ENCODE assay signal across 18 mouse cellular contexts in the genomic region with DNA sequence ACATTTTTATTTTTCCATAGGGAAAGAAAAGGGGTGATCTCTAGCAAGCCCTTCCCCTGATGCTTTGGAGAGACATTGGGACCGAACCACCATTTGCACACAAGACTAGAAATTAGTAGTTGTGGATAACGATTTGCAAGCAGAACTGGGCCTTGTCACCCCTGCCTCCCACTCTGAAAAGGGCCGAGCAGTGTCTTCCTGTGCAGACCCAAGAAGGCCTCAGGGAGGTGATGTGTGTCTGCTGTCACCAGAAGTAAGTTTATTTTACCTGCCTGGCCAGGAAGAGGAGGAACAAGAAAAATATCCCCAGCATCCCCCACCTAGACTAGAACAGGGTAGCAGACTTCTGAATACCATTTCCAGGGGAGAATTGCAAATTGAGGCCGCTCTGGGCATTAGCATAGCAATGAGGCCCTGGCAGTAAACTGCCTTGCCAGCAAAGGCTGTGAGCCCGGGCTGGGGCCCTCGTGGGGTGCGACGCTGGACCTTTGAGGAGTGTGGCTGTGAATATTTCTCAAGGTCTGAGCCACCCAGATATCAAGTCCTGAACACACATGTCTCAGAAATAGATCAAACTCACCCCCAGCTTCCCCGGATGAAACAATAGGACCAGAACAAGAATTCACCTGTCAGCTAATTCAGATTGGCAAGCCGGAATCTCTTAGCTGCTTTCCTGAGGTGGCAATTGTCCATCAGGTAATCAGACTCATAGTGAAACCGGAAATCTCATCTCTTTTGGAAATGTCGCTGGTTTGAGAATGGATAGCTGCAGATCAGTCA.
DNase-seq lines count a peak whose midpoint lies in the region; ATAC-seq and TF ChIP-seq lines count a peak whose summit lies in the region.
"Had no signal": no experiment of that assay in that cellular context is flagged by ENCODE, and none has a peak within 500 bp of the region (broad histone marks: within the 10 kb centered on the region; RNA-seq: fewer than 3 reads in every experiment).

No protein-coding gene starts in this region.

- H3K36me3 ChIP-seq in ES-Bruce4 (ENCODE audit: control insufficient read depth, insufficient read depth, low read length, poor library complexity, severe bottlenecking): no peaks in the 10 kb centered on the region
- H3K36me3 ChIP-seq in forebrain, postnatal 0 days (ENCODE audit: insufficient read depth): no peaks in the 10 kb centered on the region
- no peaks in the 10 kb centered on the region for H3K36me3 ChIP-seq in midbrain, embryonic 15.5 days (replicated peaks)
- H3K36me3 ChIP-seq: embryonic facial prominence, embryonic 13.5 days; heart, embryonic 15.5 days; intestine, embryonic 15.5 days; limb, embryonic 12.5 days had no signal

- no peak for TF ChIP-seq CTCF in ES-Bruce4 (IDR thresholded peaks at IDR 0.05; ENCODE audit: low read depth, low read length)
- TF ChIP-seq CTCF in forebrain, postnatal 0 days (IDR thresholded peaks at IDR 0.05; ENCODE audit: low read depth): no peak

- H3K9me3 ChIP-seq in ES-Bruce4 (replicated peaks; ENCODE audit: control insufficient read depth, insufficient read depth, low read length, poor library complexity, severe bottlenecking): no peaks in the 10 kb centered on the region
- H3K9me3 ChIP-seq in forebrain, postnatal 0 days (ENCODE audit: low read length): no peaks in the 10 kb centered on the region
- H3K9me3 ChIP-seq in midbrain, embryonic 15.5 days: no peaks in the 10 kb centered on the region
- H3K9me3 ChIP-seq: embryonic facial prominence, embryonic 13.5 days; heart, embryonic 15.5 days; intestine, embryonic 15.5 days; limb, embryonic 12.5 days had no signal

- H3K4me2 ChIP-seq in forebrain, postnatal 0 days (ENCODE audit: low read depth): no peak overlapping the region
- no peak overlapping the region for H3K4me2 ChIP-seq in midbrain, embryonic 15.5 days

- H3K9ac ChIP-seq in ES-Bruce4 (ENCODE audit: low read depth, poor library complexity, severe bottlenecking): no peak overlapping the region
- 0 out of 2 replicates have a peak overlapping the region, but pooled peaks have one; percentile 26 for H3K9ac ChIP-seq in forebrain, postnatal 0 days
- H3K9ac ChIP-seq in midbrain, embryonic 15.5 days: no peak overlapping the region
- H3K9ac ChIP-seq: embryonic facial prominence, embryonic 13.5 days; heart, embryonic 15.5 days; intestine, embryonic 15.5 days; limb, embryonic 12.5 days; liver, postnatal 0 days had no signal

- H3K27ac ChIP-seq in ES-Bruce4 (ENCODE audit: insufficient read depth, low read length): no peak overlapping the region
- H3K27ac ChIP-seq in forebrain, postnatal 0 days (ENCODE audit: low read depth, low read length): peak overlapping the region; percentile 80
- peak overlapping the region; percentile 74 for H3K27ac ChIP-seq in midbrain, embryonic 15.5 days
- H3K27ac ChIP-seq: embryonic facial prominence, embryonic 13.5 days; heart, embryonic 15.5 days; intestine, embryonic 15.5 days; kidney, postnatal 0 days; limb, embryonic 12.5 days had no signal

- peak; percentile 15 for DNase-seq in embryo, embryonic 9.5 days (ENCODE audit: extremely low spot score)
- no peak for DNase-seq in embryo, embryonic 10 days (ENCODE audit: low spot score)
- DNase-seq in forebrain, postnatal 0 days: peak; percentile 45
- no peak for DNase-seq in yolk sac, embryonic 10.5 days (ENCODE audit: low spot score)
- DNase-seq in gastrocnemius, postnatal 4 days (ENCODE audit: low spot score in 2 of 2): no peak
- DNase-seq in B cell, adult 2 months: no peak
- DNase-seq: adrenal gland, adult 8-10 months; layer of hippocampus, adult 9-11 months; liver, postnatal 0 days; lung, postnatal 36 days; thymus, adult 2 months had no signal

- no peak for TF ChIP-seq POLR2A in ES-Bruce4 (IDR thresholded peaks at IDR 0.05; ENCODE audit: insufficient read depth, low read length)

- H3K4me1 ChIP-seq in ES-Bruce4 (ENCODE audit: control insufficient read depth, insufficient read depth, low read length): peaks cover 14% of the 10 kb centered on the region
- H3K4me1 ChIP-seq in forebrain, postnatal 0 days (ENCODE audit: insufficient read depth): peaks cover 23% of the 10 kb centered on the region
- peaks cover 53% of the 10 kb centered on the region for H3K4me1 ChIP-seq in midbrain, embryonic 15.5 days

- 0 out of 2 replicates have a peak, but pooled peaks have one; percentile 36 for TF ChIP-seq EP300 in ES-Bruce4 (IDR thresholded peaks at IDR 0.05; ENCODE audit: insufficient read depth, low read depth, low read length)

- no peaks in the 10 kb centered on the region for H3K27me3 ChIP-seq in ES-Bruce4 (ENCODE audit: control insufficient read depth, insufficient read depth, low read length, poor library complexity, severe bottlenecking)
- no peaks in the 10 kb centered on the region for H3K27me3 ChIP-seq in forebrain, postnatal 0 days (ENCODE audit: insufficient read depth, low read length)
- H3K27me3 ChIP-seq in midbrain, embryonic 15.5 days (replicated peaks): peaks cover 9% of the 10 kb centered on the region

- H3K4me3 ChIP-seq in ES-Bruce4 (ENCODE audit: low read depth, low read length): no peak overlapping the region
- H3K4me3 ChIP-seq in forebrain, postnatal 0 days (ENCODE audit: low read depth, low read length): no peak overlapping the region
- no peak overlapping the region for H3K4me3 ChIP-seq in midbrain, embryonic 15.5 days
- H3K4me3 ChIP-seq: intestine, embryonic 15.5 days had no signal

- WGBS in forebrain, postnatal 0 days: 24% methylated on average over 12 of the region's 12 CpGs
- 15% methylated on average over 12 of the region's 12 CpGs for WGBS in midbrain, embryonic 15.5 days

- ATAC-seq in forebrain, postnatal 0 days: no peak
- no peak for ATAC-seq in midbrain, embryonic 15.5 days (replicated peaks)
- ATAC-seq: intestine, embryonic 15.5 days; liver, postnatal 0 days had no signal

Comparison
In these comparisons a context has a peak if more than half of its experiments do, and no peak if none do; other contexts are left out.
1. DNase-seq: peak in embryo, embryonic 9.5 days (single experiment) and forebrain, postnatal 0 days (single experiment); none in embryo, embryonic 10 days (single experiment), yolk sac, embryonic 10.5 days (single experiment), gastrocnemius, postnatal 4 days (0 of 2) and B cell, adult 2 months (0 of 2).